Mouse (Mus musculus) cerebellum, postnatal 14 days (tissue): Measurements from ENCODE around the gene Sema4f.

ENCODE experiments used
- DNase-seq, 2 experiments: peaks; one replicate each; pipeline ENCODE4 v3.0.0; 2021; ENCODE audit warnings: mixed read lengths in 2 of 2

Sema4f gene

GRCm38 (mm10) chr6:82913336-82914247 lies 26.0 kb downstream of the Sema4f start:
- peak; percentile 32 to 41 for DNase-seq

- DNase-seq = no peak
Observed at GRCm38 (mm10) chr6:82911303-82911702, 28.3 kb downstream of the Sema4f start.

GRCm38 (mm10) chr6:82909136-82909855 lies 30.3 kb downstream of the Sema4f start:
- DNase-seq = peak; percentile 68 to 76

GRCm38 (mm10) chr6:82908034-82908433 lies 31.5 kb downstream of the Sema4f start:
- DNase-seq = peak; percentile 31 to 45

GRCm38 (mm10) chr6:82906985-82907384 lies 32.6 kb downstream of the Sema4f start:
- no peak for DNase-seq

GRCm38 (mm10) chr6:82902559-82902958 lies 37.0 kb downstream of the Sema4f start:
- no peak for DNase-seq

GRCm38 (mm10) chr6:82898745-82899144 lies 40.8 kb downstream of the Sema4f start:
- DNase-seq = no peak

- no peak for DNase-seq
Observed at GRCm38 (mm10) chr6:82898227-82898626, 41.3 kb downstream of the Sema4f start.

- DNase-seq = no peak
Observed at GRCm38 (mm10) chr6:82897311-82897710, 42.3 kb downstream of the Sema4f start.

GRCm38 (mm10) chr6:82893415-82893814 lies 46.2 kb downstream of the Sema4f start:
- no peak for DNase-seq

- peak; percentile 41 to 70 for DNase-seq
Observed at GRCm38 (mm10) chr6:82892540-82892939, 47.0 kb downstream of the Sema4f start.

GRCm38 (mm10) chr6:82891488-82891887 lies 48.1 kb downstream of the Sema4f start:
- no peak for DNase-seq

GRCm38 (mm10) chr6:82886330-82886729 lies 53.2 kb downstream of the Sema4f start:
- peak; percentile 76 to 77 for DNase-seq

GRCm38 (mm10) chr6:82885909-82886308 lies 53.7 kb downstream of the Sema4f start:
- no peak for DNase-seq

- no peak for DNase-seq
Observed at GRCm38 (mm10) chr6:82885441-82885840, 54.1 kb downstream of the Sema4f start.

- no peak for DNase-seq
Observed at GRCm38 (mm10) chr6:82884570-82884969, 55.0 kb downstream of the Sema4f start.

GRCm38 (mm10) chr6:82881485-82882096 lies 58.0 kb downstream of the Sema4f start:
- DNase-seq = peak; percentile 74 to 76

GRCm38 (mm10) chr6:82880807-82881206 lies 58.8 kb downstream of the Sema4f start:
- DNase-seq = peak; percentile 20 to 63

GRCm38 (mm10) chr6:82879463-82880089 lies 60.0 kb downstream of the Sema4f start:
- DNase-seq = no peak

GRCm38 (mm10) chr6:82875509-82875935 lies 64.0 kb downstream of the Sema4f start:
- DNase-seq = no peak

- no peak for DNase-seq
Observed at GRCm38 (mm10) chr6:82872332-82872707, 67.2 kb downstream of the Sema4f start.

GRCm38 (mm10) chr6:82871632-82872331 lies 67.8 kb downstream of the Sema4f start:
- no peak for DNase-seq
